Mouse (Mus musculus) frontal cortex, adult (tissue): Measurements from ENCODE around the gene Suds3.

Experiments
- ATAC-seq: cut with Nextera tagmentation; 2 replicates; pipeline ENCODE4 v1.9.2; 2017; ENCODE audit warnings: mild to moderate bottlenecking, moderate library complexity, mixed read lengths; ENCODE audit not compliant: low TSS enrichment

The Suds3 gene

DNA sequence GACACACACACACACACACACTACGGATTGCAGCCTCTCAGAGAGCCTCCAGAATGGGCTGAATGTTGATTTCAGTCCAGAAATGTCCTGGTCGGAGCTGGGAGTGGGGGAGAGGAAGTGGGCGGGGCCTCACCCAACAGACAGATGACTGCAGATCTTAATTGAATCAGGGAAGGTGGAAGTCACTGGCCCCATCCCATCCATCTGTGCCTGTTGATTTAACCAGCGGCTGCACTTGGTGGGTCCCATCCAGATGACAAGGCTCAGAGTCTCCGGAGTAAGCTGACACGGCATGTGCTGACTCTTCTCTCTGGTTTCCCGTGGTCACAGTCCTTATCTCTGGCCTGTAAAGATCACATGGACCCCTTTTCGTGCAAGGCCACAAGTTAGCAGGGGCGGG is 20.0 kb upstream of the Suds3 start:
- ATAC-seq = no peak

DNA sequence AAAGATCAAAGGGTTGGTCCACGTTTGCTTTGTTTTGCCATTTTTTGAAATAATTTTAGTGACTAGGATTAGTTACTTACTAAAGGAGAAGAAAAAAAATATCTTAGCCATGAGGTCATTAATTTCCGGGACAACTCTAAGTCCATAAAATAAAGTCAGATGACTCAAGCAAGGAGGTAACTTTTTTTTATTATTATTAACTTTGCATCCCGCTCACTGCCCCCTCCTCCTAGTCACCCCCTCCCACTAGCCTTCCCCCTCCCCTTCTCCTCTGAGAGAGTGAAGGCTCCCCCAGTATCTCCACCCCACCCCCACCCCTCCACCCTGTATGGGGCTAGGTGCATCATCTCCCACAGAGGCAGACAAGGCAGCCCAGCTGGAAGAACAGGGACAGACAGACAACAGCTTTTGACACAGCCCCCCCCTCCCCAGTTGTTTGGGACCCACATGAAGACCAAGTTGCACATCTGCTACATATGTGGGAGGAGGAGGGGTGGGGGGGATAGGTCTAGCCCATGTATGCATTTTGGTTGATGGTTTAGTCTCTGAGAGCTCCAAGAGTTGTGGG is 19.1 kb upstream of the Suds3 start:
- ATAC-seq = no peak

DNA sequence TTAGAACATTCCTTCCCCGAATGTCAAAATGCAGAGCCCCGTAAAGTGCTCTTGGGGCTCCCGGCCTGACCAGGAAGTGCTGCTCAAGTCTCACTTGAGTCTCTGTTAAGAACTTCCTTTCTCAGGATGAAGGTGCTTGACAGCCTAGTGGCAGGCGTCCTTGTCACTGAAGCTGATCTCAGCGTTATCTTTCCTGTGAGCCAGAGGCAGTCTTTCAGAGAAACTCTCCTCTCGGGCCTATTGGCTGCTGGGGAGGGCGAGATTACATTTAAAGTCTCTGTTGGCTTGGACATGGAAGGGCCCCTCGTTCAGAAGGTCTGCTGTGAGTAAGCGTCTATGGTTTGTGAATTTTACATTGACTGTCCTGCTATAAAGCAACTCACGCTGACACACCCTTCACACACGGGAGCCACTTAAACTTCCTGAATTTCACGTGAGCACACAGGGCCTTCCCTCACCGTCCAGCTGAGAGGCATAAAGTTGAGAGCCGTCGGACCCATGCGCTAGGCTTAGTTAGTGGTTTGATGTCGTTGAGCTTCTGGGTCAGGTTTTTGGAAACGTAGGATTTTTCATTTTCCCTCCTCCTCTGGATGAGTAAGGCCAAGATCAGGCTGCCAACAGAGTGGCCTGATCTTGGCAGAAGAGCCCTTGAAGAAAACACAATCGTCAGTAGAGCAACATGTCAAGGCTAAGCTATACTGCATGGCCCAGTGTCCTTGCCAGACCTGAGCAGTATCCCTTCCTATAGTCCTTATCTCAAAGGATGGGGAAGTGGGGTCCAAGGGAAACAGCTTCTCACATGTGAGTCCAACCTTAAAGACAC is 18.4 kb upstream of the Suds3 start:
- no peak for ATAC-seq

DNA sequence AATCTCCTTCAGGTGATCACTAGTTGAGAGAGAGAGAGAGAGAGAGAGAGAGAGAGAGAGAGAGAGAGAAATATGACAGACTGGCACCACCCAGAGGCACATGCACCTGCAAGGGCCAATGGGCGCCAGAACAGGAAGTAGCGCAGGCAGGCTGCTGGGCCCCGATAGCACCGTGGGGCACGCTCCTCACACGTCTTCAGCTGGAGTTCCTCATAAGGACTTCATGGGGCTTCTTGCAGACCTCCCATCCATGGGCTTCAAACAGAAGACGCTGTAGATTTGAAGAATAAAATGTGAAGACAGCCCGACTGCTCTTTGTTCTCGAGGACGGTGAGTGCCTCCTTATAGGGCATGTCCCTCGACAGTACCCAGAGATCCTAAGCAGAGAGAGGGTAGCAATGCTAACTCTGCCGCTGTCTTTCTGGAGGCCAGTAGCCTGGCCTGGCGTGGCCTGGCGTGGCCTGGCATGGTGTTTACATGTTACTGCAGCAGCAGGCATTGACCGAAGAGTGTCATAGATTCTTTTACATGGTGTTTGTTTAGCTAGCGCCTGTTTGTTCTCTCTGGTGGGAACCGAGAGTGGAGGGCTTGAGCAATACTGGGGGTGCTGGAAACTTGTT is 17.6 kb upstream of the Suds3 start:
- no peak for ATAC-seq

DNA sequence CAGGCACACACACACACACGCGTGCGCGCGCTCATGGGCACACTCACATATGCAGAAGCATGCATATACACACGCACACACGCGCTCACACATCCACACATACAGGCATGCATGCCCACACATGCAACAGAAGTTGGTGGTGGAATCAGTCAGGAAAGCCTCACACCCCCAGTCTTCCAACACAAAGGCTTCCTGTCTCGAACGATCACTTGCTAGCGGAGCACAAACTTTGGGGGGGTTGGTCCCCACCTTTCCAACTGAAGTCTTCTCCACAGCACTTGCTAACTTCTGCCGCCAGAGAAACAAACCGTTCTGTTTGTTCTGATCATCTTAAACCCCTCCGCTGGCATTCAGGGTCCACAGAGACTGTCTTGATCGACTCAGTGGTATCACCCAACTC is 14.8 kb upstream of the Suds3 start:
- ATAC-seq = no peak

DNA sequence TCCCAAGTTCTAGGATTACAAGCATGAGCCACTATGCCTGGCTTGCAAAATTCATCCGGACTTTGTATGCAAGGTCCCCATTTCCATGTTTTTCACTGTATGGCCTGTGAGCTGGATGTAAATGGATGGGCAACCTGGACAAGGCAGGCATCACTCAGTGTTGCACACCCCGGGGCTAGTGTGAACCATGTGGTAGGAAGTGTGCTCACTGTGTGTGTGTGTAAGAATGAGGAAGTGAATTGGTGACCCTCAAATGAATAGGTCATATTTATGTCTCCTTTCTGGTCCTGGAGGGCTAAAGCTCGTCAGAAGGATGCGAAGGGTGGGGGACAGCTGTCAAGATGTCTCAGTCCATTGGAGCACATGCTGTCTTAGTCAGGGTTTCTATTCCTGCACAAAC is 11.1 kb upstream of the Suds3 start:
- no peak for ATAC-seq

DNA sequence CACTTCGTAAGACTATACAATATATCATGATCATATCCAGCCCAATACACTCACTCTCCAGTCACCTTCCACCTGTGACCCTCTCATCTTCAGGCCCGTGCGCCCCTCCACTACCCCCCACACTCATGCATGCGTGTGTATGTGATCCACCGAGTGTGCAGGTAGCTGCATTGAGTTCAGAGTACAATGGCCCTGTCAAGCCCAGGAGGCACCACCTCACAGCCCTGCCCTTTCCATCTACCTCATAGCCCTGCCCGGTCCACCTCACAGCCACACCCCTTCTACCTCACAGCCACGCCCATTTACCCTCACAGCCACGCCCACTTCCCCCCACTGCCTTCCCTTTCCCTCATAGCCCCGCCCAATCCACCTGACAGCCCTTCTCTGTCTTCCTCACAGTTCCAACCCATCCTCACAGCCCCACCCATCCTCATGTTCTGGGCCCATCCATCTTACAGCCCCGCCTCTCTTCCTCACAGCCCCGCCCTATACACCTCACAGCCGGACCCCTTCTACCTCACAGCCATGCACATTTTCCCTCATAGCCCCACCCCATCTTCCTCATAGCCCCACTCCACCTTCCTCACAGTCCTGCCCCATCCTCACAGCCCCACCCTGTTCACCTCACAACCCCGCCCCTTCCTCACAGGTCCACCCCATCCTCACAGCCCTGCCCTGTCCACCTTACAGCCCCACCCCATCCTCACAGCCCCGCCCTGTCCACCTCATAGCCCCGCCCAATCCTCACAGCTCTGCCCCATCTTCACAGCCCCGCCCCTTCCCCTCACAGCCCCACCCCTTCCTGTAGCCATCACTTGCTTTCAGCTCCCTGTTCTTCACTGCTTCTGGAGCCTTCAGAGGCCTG is 9.8 kb upstream of the Suds3 start:
- no peak for ATAC-seq

DNA sequence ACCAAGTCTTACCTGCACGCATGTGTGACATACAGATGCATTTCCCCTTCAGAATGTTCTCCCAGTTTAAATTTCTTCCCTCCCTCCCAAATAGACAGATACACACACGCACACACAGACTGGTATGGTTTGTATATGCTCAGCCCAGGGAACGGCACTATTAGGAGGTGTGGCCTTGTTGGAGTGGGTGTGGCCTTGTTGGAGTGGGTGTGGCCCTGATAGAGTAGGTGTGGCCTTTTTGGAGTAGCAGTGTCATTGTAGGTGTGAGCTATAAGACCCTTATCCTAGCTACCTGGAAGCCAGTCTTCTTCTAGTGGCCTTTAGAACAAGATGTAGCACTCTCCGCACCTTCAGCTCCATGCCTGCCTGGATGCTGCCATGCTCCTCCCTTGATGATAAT is 7.9 kb upstream of the Suds3 start:
- ATAC-seq = no peak

DNA sequence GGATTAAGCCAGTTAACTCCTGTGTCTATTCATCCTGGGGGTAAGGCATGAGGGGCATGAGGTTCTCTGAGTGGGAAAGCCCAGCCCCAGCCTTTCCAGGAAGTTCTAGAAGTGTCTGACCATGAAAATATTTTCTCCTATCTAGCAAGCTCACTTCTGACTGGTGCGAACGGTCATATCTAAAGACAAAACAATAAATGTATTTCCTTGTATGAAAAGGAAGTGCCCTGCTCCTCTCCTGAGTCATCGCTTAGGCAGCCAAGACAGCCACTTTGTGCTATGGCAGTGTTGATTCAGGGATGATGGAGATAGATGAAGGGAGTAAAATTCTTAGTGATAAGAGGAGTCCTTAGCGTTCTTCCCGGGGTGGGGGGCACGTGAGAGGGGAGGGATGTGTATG is 7.2 kb upstream of the Suds3 start:
- ATAC-seq = no peak

DNA sequence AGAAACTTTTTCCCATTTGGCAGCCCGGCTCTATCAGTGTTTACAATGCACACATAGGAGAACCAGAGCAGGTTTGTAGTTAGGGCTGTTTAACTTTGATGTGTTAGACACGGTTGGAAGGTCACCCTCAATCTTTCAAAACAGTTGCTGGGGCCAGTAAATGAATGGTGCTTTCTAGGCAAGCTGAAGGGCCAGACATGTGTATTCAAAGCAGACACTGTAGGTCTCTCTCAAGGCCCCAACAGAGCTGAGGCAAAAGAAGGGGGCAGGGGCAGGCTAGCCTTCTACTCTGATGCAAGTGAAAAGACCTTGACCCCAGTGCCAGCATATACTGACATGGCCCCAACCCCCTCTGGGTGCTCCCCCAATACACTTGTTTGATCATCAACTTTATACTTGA is 5.7 kb upstream of the Suds3 start:
- ATAC-seq = no peak

DNA sequence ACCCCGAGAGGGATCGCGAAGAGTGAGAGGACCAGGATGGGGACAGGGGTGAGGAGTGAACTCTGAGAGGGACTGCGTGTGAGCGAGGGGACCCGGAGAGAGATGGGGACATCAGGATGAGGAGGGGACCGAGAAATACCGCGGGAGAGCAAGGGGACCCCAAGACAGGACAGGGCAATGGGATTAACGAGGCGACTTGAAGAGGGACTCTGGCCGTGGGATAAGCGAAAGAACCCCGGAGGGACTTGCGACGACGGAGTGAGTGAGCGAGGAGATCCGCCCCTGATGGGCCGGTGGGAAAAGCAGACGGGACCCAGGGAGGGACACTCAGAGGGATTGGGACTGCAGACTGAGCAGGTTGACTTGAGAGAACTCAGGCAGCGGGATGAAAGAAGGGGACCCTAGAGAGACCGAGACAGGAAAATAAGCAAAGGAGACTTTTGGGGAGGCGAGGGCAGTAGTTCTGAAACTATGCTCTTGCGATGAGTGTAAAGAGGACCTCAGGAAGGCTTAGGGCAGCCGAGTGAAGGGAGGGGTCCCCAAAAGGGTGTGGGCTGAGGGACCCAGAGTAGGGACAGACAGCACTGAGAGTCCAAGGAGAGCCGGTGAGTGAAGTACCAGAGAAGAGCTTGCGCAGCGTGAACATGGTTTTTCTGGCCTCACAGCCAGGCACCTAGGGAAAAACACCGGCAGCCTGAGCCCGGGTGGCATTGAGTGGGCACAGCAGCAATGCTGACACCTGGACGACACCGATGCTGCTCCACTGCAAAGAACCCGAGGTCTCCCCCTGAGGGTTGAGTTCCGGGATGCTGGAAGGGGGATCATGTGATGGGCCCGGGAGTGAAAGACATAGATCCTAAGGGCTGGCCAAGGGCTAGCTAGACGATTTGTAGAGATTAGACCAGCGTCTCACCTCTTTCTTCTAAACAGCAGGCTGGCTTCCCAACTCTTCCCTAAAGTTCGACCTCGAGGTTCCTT is 4.9 kb upstream of the Suds3 start:
- peak; percentile 5; the same call in 1 of the 2 replicates for ATAC-seq

DNA sequence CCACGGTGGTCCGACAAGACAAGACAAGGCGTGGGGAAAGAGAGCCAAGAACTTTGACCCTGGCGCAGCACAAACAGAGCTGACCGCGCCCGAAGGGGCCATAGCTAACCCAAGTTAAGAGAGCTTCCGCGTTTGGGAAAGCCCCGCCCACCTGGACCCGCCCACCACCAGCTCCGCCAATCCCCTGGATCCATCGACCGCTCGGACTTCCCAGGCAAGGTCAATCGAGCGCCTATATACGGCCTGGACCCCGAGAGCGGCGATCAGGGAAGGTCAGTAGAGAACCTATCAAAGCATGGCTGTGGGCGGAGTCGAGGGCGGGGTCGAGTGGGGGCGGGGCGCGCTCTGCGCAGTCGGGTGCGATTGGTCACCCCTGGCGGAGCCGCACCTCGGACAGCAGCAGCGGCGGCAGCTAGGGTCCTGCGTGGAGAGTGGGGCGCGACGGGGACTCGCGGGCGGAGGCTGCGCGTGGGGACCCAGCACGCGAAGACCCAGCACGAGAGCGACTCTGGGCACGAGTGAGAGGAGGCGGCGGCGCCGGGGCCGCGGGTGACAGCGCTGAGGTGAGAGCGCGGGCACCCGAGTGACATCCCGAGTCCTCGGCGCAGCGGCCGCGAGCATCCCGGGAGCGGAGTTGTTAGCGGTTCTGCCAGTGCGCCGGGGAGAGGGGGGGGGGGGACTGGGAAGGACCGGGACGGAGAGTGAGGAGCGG is 4.0 kb upstream of the Suds3 start, which contains the start of gene Taok3:
Taok3 (plus strand) TSS at position 353 of the 712 bp plus-strand sequence.
- ATAC-seq = peak; percentile 69

DNA sequence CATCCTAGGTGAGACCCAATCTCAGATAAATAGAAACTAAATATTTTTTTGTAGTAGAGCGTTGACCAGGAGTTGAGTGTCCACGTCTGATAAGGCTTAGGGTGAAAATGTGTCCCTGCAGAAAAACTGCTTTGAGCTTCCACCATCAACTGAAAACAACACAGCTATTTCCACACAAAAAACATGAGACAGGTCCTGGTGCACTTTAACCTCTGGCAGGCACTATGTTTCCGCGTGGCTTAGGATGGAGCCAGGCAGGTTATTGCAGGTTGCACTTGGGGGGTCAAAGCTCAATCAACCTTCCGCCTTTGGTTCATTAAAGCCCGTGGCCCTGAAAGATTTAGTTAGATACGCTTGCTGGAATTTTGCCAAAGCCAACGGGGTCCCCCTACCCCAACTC is 2.9 kb upstream of the Suds3 start:
- no peak for ATAC-seq

DNA sequence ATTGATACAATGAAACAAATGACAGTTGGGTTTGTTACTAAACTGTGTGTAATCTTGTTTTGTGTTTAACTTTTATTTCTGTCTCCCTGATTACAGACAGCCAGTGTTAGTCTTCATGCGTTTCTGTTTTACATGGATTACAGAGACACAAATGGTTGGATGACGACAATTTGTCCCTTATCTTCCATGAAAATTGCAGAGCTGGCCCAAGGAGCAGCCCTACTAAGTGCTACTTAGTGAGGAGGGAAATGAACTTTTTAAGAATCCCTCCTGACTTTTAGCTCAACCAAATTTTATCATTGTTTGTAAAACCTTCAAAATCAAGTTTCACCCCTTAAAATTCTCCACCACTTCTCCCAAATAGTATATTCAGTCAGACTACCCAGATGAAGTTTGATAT is 2.3 kb upstream of the Suds3 start:
- ATAC-seq = no peak

DNA sequence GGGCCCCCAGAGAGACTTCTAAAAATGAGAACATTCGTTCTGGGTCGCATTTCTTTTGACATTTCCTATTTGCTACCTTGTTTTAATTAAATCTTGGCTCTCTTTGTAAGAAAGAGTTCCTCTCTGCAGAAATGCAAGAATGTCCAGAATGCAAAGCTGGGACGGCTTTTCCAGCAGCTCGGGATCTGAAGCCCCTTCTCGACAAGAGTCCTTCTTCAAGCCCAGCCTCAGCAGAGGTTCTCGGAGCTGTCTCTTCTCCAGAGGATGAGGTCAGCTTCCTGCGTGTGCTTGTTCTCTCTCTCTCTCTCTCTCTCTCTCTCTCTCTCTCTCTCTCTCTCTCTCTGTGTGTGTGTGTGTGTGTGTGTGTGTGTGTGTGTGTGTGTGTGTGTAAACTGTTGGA is 1.8 kb upstream of the Suds3 start:
- ATAC-seq = no peak

DNA sequence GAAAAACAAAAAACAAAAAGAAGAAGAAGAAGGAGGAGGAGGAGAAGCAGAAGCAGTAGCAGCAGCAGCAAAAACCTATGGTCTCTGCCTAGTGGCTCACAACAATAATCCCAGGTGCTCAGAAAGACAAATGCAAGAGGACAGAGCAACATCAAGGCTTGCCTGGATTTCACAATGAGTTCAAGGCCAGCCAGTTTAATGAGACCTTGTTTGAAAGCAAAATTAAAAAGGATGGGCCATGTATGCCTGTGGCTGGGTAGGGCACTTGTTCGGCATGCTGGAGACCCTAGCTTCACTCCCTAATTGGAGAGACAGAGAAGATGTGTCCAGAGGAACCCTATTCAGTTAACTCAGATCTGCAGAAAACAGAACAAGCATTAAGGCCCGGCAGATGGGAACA is 1.3 kb upstream of the Suds3 start:
- no peak for ATAC-seq

DNA sequence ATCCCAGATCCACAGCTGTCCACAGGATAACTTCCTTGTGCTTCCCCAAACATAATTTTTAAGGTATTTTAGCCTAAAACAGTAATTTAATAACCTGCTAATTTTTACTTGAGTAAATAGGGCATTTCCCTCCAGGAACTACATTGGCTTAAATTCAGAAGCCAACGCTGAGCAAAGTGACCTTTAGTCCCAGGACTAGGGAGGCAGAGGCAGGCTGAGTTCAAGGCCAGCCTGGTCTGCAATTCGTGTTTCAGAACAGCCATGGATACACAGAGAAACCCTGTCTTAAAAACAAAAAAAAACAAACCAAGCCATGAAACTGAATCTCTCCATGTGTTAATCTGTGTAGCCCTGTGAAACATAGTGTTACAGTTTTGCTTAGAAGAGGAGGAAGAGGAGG is 747 bp upstream of the Suds3 start:
- ATAC-seq = no peak

DNA sequence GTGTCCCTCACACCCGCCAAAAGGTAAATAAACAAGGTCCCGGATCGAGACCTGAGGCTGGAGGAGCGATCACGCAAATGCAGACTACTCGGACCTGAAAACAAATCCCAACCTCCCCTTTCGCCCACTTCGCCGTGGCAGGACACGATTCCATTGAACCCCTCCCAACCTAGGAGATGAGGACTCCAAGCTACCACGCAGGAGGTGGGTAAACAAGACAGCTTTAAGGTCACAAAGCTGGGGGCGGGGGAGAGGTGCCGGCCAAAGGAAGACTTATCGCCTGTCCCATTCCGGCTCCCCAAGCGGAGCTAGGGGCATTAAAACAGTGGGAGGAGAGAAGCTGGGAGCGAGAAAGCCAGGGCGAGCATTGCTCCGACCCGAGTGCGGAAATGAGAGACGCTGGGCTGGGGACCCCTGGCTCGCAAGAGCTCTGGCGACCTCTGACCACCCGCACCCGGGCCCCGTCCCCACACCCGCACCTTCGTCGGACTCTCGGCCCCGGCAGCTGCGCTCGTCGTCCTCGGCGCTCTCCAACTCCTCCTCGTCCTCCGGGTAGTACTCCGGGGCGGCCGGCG is 633 bp downstream of the Suds3 start:
- peak; percentile 17 for ATAC-seq

DNA sequence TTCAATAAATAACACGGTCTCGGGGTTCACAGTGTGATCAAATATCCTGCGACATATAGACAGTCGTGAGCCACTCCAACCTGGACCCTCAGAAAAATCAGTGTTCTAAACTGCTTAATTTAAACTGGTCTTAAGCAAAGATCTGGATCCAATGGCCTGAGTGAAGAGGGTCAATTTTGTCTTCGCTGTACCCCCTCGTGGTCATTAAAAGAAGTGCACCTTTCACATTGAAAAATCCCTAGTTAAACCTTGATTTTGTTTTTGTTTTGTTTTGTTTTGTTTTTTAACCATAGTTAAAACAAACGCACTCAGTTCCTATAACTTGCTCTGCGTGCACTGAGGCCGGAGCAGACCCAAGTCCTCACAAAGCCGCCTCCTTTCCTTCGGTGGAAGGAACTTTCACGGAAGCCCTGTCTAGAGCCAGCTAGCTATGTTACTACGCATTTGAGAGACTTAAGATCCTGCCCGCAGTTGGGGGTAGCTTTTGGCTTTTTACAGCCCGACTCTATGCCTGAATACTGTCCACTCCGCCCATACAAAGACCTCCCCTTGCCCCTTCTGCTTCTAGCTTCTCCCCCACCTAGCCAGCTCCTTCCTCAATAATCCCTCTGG is 1.2 kb downstream of the Suds3 start:
- no peak for ATAC-seq

DNA sequence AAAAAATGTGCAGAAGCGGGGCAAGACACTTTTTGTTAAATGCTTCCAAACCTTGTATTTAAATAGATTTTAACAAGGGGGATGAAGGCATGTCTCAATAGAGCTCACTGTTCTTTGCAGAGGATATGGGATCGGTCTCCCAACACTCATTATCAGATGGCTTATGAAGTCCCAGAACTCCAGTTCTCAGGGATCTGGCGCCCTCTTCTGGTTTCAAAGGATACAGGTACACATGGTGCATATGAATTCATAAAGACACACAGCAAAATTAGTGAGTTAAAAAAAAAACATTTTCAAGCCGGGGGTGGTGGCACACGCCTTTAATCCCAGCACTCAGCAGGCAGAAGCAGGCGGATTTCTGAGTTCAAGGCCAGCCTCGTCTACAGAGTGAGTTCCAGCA is 2.6 kb downstream of the Suds3 start:
- ATAC-seq = no peak
